Mouse (Mus musculus) ES-CJ7 (cell line): ENCODE results near the gene Abhd17b.
A peak's percentile ranks its signal among the peaks of the same experiment; 100 is the strongest.
"Not testable (repeated sequence)": the region's sequence is repeated elsewhere in the genome, so short reads cannot be mapped to it uniquely, and the experiment has no call there.

Source experiments
- DNase-seq: peaks from one replicate; pipeline ENCODE4 v3.0.0; 2011; ENCODE audit warnings: low read depth, low spot score

The Abhd17b gene

GRCm38 (mm10) chr19:21652285-21653171 lies 457 bp upstream of the Abhd17b start, which contains the start of gene 1110059E24Rik:
1110059E24Rik (minus strand) TSS chr19:21652976.
- peak; percentile 99 for DNase-seq

DNA sequence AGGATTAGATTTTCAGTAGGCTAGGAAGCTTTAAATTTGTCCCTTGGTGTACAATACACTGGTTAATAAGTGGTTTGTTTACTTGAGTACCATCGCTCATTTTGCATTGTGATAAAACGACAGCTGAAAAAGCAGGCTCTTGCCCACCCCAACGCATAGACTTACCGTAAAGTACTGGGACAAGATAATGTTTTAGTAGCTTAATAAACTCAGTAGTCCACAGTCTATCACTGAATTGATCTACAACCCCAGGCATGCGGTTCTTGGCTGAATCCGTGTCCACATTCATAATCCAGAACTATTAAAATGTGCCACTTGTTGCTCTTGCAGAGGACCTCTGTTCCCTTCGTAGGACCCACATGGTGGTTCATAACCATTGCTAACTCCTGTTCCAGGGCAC lies 1.8 kb downstream of the Abhd17b start:
- no peak for DNase-seq

- no peak for DNase-seq
Observed at GRCm38 (mm10) chr19:21660734-21661133, 7.7 kb downstream of the Abhd17b start.

DNA sequence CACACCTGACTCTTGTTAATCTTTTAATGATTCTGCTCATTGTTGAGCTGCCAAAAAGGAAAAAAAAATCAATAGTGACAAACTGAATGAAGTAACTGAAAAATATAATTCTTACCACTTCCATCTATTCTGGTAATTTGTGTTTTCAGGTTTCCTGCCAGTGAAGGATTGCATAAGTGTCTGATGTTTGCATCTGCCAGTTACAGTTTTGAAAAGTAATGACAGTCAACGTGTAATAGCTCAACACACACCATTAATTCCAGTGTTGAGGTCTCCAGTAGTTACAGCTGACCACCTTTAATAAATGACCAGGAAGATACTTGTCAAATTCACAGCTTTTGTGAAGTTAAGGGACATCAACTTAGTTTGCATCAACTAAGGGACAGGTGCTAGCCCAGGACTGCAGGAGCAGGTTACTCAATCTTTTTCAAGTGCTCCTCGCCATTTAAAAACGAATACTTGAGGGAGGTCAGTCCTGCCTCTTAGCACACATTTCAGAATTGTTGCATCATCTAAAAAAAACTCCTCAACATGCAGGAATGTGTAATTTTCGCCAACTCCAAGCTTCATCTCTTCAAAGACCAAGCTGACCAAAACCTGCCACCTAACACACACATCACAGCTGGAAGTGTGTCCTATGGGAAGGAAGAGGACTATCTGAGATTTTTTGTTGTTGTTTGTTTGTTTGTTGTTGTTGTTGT lies 10.9 kb downstream of the Abhd17b start:
- DNase-seq = no peak

DNA sequence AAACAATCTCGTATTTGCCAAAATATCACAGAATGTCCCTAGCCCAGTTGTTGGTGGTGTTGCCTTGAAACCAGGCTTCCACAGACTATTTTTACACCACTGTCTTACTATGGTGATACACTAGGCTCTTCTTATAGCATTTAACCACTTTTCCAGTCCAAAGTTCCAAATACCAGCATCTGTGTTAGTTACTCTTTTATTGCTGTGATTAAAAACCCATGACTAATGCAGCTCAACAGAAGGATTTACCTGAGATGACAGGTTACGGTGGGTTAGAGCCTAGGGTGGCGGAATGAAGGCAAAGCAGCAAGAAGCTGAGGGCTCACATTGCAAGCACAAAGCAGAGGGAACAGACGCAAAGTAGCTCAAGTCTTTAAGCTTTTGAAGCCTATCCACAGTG lies 16.7 kb downstream of the Abhd17b start:
- DNase-seq = no peak

DNA sequence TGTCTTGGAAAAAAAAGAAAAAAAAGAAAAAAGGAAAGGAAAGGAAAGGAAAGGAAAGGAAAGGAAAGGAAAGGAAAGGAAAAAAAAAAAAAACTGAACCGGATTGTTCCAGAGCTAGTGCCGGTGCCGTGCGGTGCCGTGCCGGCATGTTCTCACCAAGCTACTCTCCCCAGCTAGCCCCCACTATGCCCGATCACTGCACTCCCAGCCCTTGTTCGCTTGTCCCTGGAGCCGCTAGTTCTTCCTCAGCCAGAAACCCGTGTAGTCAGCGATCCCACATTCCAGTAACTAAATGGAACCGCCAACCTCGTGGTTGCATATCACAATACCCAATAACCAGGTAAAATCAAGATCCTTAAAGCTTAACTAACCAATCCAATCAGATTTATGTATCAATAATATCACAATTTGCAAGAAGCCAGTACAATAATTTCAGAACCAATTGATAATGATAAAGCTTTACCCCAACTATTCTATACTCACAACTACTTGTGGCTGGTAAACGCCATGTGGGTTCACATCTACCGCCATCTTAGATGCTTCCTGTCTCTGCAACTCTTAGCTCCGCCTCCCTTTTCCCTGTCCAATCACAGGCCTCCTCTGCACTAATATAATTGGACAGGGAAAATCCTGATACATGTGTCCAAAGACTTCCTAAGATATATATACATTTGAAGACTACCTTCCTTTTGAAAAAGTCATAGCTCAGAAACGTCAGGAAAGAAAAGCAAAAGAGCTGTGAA lies 21.5 kb downstream of the Abhd17b start:
- peak; percentile 71 for DNase-seq

GRCm38 (mm10) chr19:21680091-21680490 lies 27.1 kb downstream of the Abhd17b start:
- DNase-seq = no peak

DNA sequence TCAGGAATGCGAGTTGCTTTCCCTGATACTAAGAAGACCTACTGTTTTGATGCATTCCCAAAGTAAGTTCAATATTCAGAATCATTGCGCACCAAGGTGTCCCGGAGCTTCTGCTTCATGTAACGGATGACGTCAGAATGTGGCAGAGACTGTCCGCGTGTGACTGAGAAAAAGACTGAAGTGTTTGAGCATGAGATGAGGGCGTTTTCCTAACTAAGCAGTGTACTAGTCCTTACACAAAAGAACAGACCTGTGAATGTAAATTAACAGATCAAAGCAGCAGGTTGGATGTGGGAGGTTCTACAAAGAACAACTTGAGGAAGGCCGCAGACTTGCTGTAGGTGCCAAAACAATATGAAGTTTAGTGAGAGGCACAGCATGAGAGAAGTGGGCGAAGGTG lies 28.0 kb downstream of the Abhd17b start:
- peak; percentile 31 for DNase-seq

DNA sequence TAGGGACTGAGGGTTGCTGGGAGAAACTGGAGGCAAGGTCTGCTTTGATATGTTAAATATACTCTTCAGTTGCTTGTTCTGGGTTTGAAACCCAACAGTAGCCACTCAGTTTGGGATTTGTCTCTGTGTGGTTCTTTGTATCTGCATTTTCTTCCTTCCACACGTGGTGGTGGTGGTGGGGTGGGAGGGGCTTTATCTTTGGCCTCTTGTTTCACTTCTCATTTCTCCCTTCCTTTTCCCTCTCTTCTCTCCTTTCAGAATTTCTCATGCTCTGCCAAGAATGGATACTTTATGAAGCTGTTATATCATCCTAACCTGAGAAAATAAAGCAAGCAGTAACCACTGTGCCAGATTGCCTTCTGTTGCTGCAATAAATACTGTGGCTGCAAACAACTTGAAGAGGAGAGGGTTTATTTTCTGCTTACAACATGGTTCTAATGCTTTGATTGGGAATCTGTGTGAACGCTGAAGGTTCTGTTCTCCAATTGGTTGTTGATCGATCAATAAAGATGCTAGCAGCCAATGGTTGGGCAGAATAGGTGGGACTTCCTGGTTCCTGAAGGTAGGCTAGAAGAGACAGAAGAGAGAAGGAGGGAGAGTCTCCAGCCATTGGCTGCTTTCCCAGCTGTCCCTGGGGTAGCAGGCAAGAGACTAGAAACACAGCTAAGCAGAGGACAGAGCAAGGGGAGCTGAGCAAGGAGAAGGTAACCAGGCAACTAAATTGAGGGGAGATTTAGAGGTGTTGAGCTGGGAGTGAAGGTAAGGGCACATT lies 60.5 kb downstream of the Abhd17b start:
- DNase-seq = peak; percentile 62

DNA sequence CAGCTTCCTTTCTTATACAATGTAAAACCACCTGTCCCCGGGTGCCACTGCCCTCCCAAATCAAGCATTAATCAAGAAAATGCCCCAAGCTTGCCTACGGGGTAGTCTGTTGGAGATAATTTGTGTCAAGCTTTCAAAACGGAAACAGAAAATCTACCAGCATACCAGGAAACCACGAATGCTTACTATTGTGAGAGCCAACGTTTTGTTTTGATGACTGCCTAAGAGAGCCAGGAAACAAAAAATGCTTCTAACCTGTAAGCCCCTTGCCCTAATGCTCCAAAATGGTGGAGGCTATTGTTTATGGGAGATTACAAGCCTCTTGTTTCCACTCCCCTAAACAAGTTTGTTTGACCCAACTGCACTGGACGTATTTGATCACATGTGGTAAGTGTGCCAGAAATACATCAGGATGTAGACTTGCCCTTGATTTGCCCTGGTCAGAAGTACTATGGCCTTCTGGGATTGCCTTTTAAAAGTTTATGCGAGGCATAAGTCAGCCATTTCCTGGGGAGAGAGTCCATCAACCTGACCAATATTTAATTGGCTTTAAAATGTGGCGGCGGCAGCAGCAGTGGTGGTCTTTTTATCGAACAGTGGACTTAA lies 61.4 kb downstream of the Abhd17b start:
- no peak for DNase-seq

DNA sequence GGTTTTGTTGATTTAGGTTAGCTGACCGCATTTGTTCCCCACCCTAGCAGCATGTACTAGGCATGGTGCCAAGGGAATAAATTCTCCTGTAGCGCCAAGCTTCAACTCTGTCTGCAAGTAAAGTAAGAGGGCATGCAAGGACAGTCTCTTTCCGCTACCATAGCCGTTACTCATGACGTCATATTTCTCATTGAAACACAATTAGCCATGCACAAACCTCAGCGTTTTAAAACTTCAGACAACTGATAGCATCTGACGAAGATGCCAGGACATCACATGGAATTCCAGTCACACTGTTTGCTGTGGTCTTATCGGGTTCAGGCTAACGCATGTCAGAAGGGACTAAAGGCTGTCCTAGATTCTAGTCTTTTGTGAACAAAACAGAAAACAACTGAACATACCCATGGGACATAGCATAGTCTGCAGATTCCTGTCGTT lies 62.0 kb downstream of the Abhd17b start:
- DNase-seq = no peak

DNA sequence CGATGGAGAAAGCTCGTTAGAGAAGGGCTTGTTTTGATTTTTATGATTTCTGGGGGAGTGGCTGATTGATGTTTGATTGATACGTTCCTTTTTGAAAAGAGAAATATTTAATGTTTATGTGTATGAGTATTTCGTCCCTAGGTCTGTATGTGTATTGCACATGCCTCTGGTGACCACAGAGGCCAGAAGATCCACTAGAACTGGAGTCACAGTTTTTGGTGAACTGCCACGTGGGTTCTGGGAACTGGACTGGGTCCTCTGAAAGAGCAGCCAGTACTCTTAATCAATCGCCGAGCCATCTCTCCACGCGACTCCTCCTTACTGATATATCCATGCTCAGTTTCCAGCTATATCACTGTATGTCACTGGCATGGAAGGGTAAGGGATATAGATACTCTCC lies 62.5 kb downstream of the Abhd17b start:
- DNase-seq = no peak

- no peak for DNase-seq
Observed at GRCm38 (mm10) chr19:21716456-21716855, 63.5 kb downstream of the Abhd17b start.

DNA sequence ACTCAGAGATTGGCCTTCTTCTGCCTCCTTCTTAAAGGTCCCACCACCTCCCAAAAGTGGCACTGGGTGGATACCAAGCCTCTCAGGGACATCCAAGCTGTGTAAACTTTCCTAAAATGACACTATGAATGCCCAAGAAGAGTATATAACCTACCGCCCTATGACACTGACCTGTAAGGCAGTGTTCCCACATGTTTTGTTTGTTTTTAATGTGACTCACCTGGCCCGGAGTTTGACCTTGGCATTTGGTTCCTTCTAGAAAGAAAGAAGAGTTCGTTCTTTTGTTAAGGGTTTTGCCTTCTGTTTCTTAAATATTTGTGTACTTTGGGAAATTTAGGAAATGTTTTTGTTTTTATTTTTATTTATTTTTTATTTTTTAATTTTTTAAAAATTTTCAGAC lies 66.2 kb downstream of the Abhd17b start:
- no peak for DNase-seq

DNA sequence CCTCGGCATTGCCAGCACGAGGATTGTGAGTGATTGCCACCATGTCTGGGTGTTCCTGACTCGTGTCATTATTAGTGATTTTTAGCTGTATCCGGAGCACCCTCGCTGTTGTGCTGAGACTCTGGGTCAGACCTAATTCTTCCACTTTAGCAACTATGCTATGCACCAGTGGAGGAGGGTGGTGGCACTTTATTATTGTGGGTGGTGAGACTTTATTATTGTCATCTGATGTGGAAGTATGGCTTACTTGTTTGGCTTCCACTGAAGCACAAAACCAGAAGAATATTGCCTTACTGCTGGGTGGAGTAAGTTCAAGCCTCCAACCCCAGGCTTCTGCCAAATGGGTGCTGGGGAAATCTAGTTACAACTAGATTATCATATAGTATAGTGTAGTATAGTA lies 68.0 kb downstream of the Abhd17b start:
- no peak for DNase-seq

DNA sequence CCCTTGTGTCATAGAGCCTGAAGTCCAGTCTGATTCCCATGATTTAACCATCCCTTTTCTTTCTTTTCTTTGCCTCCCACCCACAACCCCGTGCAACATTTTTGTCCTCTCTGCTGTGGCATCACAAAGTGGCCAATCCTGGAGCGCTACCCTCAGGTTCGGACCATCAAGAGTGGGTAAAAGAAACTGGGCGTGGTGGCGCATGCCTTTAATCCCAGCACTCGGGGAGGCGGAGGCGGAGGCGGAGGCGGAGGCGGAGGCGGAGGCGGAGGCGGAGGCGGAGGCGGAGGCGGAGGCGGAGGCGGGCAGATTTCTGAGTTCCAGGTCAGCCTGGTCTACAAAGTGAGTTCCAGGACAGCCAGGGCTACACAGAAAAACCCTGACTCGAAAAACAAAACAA lies 70.3 kb downstream of the Abhd17b start:
- not testable (repeated sequence) for DNase-seq

GRCm38 (mm10) chr19:21723911-21724655 lies 71.1 kb downstream of the Abhd17b start:
- no peak for DNase-seq

DNA sequence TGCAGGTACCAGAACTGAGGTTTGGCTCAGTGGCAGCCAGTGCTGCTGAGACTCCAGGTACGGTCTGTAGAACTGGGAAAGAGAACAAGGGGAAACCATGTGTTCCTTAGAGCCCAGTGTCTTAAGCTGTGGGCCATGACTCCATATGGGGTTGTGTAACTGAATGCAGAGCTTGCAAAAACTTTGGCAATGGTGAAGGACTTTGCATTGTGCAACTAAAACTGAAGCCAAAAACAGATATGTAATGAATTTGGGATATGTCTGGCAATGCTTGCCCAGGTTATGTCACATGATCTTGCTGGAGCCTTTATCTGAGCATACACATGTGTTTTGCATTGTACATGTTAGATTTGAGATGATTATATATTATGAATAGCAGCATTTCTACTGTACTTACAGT lies 72.2 kb downstream of the Abhd17b start:
- no peak for DNase-seq

DNA sequence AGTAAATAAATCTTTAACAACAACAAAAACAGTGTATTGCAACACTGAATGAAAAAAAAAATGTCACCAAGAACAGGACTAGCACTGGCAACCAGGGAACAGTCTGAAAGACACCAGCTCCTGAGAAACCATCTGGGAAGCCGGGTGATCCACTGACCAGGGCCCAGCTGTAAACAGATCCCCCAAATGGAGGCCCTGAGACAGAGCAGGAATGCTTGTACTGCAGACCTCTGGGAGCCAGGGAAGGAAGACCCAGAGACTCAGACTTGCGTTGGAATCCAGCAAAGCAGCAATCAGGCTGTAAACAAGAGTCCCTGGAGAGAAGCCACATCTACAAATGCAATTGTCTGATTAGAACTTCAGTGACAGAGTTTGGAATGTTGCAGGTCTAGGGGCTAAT lies 74.1 kb downstream of the Abhd17b start:
- no peak for DNase-seq

GRCm38 (mm10) chr19:21728342-21728741 lies 75.4 kb downstream of the Abhd17b start:
- no peak for DNase-seq
